1 mouse cellular context compared by ENCODE assay signal in the genomic region with DNA sequence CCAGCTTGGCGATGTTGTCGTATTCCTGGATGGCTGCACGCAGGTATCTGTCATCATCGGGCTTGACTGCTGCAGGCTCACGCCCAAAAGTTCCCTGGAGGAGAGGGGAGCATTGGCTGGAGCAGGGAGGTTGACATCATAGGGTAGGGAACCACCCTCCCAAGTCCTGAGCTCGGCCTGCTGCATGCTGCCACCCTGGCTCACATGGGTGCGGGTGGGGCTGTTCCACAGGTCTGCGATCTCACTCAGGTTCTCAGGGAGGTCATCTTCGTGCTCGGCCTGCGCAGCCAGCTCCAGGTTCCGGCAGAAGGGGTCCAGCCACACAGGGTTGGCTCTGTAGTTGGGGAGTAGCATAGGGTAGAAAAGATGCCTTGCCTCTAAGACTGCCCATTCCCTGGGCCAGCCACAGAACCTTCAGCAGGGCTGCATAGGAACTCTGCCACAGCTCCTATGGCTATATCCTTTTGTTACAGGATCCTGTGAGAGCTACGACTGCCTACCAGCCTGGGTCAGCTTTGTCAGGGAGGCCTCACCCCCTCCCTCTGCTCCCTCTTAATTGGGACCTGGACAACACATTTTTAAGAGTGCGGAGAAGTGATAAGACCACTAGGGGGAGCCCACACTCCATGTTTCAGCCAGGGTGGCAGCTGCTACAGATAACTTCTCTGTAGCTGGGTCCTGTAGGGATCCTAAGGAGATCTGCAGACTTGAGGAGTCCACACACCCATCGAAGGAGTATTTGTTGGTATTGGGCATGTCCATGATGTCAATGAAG.
TF ChIP-seq lines count a peak whose summit lies in the region.

No protein-coding gene starts in this region.

TF ChIP-seq in CH12.LX, 34 proteins besides CTCF, POLR2A, EP300 and RAD21:
- no peak for TF ChIP-seq ELF1 (IDR thresholded peaks at IDR 0.05; ENCODE audit: low read depth, low read length)
- no peak for TF ChIP-seq E2F4 (IDR thresholded peaks at IDR 0.05; ENCODE audit: insufficient replicate concordance, low read depth, low read length)
- 0 out of 2 replicates have a peak, but pooled peaks have one; percentile 52 for TF ChIP-seq MAZ (IDR thresholded peaks at IDR 0.05; ENCODE audit: low read depth, low read length)
- TF ChIP-seq ZMIZ1 (IDR thresholded peaks at IDR 0.05; ENCODE audit: low read depth, low read length) = no peak
- no peak for TF ChIP-seq TCF12 (IDR thresholded peaks at IDR 0.05; ENCODE audit: low read depth, low read length)
- TF ChIP-seq ZC3H11A (IDR thresholded peaks at IDR 0.05; ENCODE audit: low read depth, low read length) = peak; percentile 76; the same call in 1 of the 2 replicates
- peak; percentile 93 for TF ChIP-seq SMC3 (IDR thresholded peaks at IDR 0.05; ENCODE audit: low read depth, low read length)
- TF ChIP-seq JUND (conservative IDR thresholded peaks at IDR 0.05; ENCODE audit: low read depth, low read length) = no peak
- no peak for TF ChIP-seq UBTF (IDR thresholded peaks at IDR 0.05; ENCODE audit: low read depth, low read length)
- TF ChIP-seq CHD1 (IDR thresholded peaks at IDR 0.05; ENCODE audit: low read depth, low read length) = no peak
- no peak for TF ChIP-seq MAFK (IDR thresholded peaks at IDR 0.05; ENCODE audit: insufficient replicate concordance, low read length)
